Mouse (Mus musculus) limb, embryonic 14.5 days (tissue): Measurements from ENCODE around the gene 2410004P03Rik. TPM values are rescaled to one million over a fixed set of nuclear protein-coding genes. Genes with fewer than 3 reads are reported as not detected.

Source experiments
- ATAC-seq: fragments of 200-750 bp; cut with Nextera tagmentation; 2 replicates; pipeline ENCODE4 v1.8.0; 2017; ENCODE audit warnings: low read depth, moderate number of reproducible peaks, moderate TSS enrichment; ENCODE audit not compliant: low FRiP score
- DNase-seq: peaks from one replicate; pipeline ENCODE4 v3.0.0-alpha.2; 2015; ENCODE audit warnings: low spot score
- H3K27ac ChIP-seq: fragments of 300-500 bp; sonication (generic); replicated peaks from 2 replicates; pipeline ENCODE4 v1.5.1; 2014; ENCODE audit warnings: low read depth, mild to moderate bottlenecking, low read length, moderate library complexity, mixed read lengths
- H3K27me3 ChIP-seq: fragments of 300-500 bp; sonication (generic); 2 replicates; pipeline ENCODE4 v1.6.1; 2014; ENCODE audit warnings: low read length, mixed read lengths; ENCODE audit not compliant: control insufficient read depth, insufficient read depth
- H3K36me3 ChIP-seq: fragments of 300-500 bp; sonication (generic); 2 replicates; pipeline ENCODE4 v1.6.1; 2014; ENCODE audit warnings: mild to moderate bottlenecking, low read length, moderate library complexity, mixed read lengths; ENCODE audit not compliant: control insufficient read depth, insufficient read depth
- H3K4me1 ChIP-seq: fragments of 300-500 bp; sonication (generic); 2 replicates; pipeline ENCODE4 v1.6.1; 2014; ENCODE audit warnings: antibody characterized with exemption, low read length, mixed read lengths; ENCODE audit not compliant: control insufficient read depth, insufficient read depth
- H3K4me2 ChIP-seq: fragments of 300-500 bp; sonication (generic); replicated peaks from 2 replicates; pipeline ENCODE4 v1.6.1; 2014; ENCODE audit warnings: low read depth, mild to moderate bottlenecking, low read length, moderate library complexity; ENCODE audit not compliant: severe bottlenecking
- H3K4me3 ChIP-seq: fragments of 300-500 bp; sonication (generic); replicated peaks from 2 replicates; pipeline ENCODE4 v1.5.1; 2014; ENCODE audit warnings: low read length
- H3K9ac ChIP-seq: fragments of 300-500 bp; sonication (generic); 2 replicates; pipeline ENCODE4 v1.6.1; 2014; ENCODE audit warnings: mild to moderate bottlenecking, low read depth, low read length, moderate library complexity; ENCODE audit not compliant: severe bottlenecking
- H3K9me3 ChIP-seq: fragments of 300-500 bp; sonication (generic); 2 replicates; pipeline ENCODE4 v1.6.1; 2016; ENCODE audit warnings: low read length; ENCODE audit not compliant: control insufficient read depth
- POLR2A ChIP-seq: fragments of 200-500 bp; IDR thresholded peaks from 2 replicates; pipeline ENCODE4 v1.8.0; 2012; ENCODE audit warnings: inconsistent platforms, mild to moderate bottlenecking, moderate library complexity, borderline replicate concordance; ENCODE audit not compliant: insufficient read depth, insufficient read length; ENCODE audit errors: extremely low read depth
- WGBS: fragments of 180-500 bp; shearing (Covaris S2); extraction: QIAGEN DNeasy Blood & Tissue Kit; methylation state at CpG from one replicate; pipeline ENCODE4 v1.1.7; 2014; 5-methylcytosine and 5-hydroxymethylcytosine counted together
- polyA plus RNA-seq, 2 experiments: library from polyadenylated mRNA; depleted of rRNA in 1 of 2; stranded (reverse) in 1 of 2; unstranded in 1 of 2; fragments of >200 nt; fragmentation: Nextera tagmentation in 1 of 2; extraction: Ambion mirVana in 1 of 2; gene quantifications; 2 replicates each; pipeline versions ENCODE4 v1.2.1 to v1.2.3; 2012 to 2014

2410004P03Rik gene
- polyA plus RNA-seq (2012; rRNA removed) (0.21 and 0.45 TPM in 2 replicates), polyA plus RNA-seq (2014; fragmentation: Nextera tagmentation; extraction: Ambion mirVana) (0.50 and 0.80 TPM in 2 replicates)

DNA sequence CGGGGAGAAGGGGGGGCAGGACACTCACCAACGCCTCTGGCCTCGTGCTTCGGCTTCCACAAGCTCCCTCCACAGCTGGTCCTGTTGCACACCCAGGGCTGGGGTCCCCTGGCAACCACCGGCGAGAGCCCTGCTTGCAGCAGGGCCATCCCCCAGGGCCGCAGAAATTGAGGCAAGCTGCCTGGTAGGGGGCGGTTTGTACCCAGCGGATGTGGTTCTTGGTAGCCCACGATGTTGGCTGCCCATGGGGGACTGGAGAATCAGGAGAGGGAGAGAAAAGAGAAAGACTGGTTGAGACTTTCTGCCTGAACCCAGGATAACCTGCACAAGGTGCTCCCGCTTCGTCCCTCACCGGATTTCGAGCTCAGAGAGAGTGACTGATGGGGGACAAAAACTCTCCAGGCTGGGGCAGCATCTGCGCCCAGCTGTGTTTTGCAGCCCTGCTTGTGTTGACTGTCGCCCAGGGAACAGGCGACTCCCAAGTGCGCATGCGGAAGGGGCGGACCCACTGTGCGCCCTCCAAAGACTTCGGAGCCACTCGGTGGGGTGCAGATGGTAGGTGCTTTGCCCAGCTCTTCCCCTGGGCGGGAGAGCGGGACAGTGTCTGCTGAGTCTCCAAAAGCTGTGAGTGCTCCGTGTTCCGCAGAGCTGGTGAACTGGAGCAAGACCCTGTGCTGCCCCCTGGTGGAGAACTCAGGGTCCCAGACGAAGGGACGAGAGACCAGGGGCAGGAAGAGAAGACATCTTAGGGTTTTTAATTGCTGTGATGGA lies at the start of gene 2410004P03Rik:
Gene 2410004P03Rik (minus strand): TSS at position 628 of the 771 bp plus-strand sequence.
- 11% methylated on average over 29 of the region's 29 CpGs for WGBS
- Histone ChIP-seq H3K27ac (no peak within 1 kb of the TSS), H3K4me2 (peak within 1 kb of the TSS; percentile 59), H3K4me3 (peak within 1 kb of the TSS; percentile 29), H3K36me3 (no peaks in the 10 kb centered on the region), H3K9me3 (0 out of 2 replicates have a peak, but pooled peaks cover 3% of the 10 kb centered on the region), H3K4me1 (peaks cover 6% of the 10 kb centered on the region; the same call in 1 of the 2 replicates), H3K9ac (peak within 1 kb of the TSS; percentile 51), H3K27me3 (no peaks in the 10 kb centered on the region)
- DNase-seq (peak; percentile 66), ATAC-seq (peak; percentile 48; the same call in 1 of the 2 replicates)
- TF ChIP-seq POLR2A = 0 out of 2 replicates have a peak, but pooled peaks have one; percentile 9

DNA sequence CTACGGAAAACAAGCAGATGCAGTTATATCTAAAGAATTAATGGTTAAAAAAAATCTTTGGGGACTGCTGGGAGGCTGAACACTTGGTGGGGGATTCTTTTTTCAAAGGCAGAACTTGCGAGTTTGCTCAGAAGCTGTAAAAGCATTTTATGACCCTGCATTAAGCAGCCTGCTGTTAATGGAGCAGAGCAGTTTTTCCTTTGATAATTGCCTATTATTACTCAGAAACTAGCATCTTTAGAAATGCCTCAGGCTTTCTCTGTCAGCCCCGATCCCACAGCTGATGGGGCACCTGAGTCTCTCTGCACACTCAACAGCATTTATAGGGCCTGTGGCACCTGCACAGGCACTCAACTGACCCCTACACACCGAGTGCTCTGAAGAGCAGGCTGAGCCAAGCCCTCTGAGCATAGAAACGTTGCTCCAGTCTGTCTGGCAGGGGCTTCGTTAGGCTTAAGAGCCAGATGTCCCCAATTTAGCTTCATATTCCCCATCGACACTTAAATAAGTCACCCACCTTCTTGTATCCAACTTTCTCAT lies 49.7 kb upstream of the 2410004P03Rik start:
- Histone ChIP-seq H3K36me3 (no peaks in the 10 kb centered on the region), H3K4me2 (no peak overlapping the region), H3K4me1 (peaks cover 8% of the 10 kb centered on the region; the same call in 1 of the 2 replicates), H3K4me3 (no peak overlapping the region), H3K9ac (no peak overlapping the region), H3K27ac (no peak overlapping the region), H3K9me3 (no peaks in the 10 kb centered on the region), H3K27me3 (no peaks in the 10 kb centered on the region)
- WGBS = 4% methylated on average over 7 of the region's 7 CpGs
- no peak for TF ChIP-seq POLR2A
- DNase-seq (no peak), ATAC-seq (no peak)

DNA sequence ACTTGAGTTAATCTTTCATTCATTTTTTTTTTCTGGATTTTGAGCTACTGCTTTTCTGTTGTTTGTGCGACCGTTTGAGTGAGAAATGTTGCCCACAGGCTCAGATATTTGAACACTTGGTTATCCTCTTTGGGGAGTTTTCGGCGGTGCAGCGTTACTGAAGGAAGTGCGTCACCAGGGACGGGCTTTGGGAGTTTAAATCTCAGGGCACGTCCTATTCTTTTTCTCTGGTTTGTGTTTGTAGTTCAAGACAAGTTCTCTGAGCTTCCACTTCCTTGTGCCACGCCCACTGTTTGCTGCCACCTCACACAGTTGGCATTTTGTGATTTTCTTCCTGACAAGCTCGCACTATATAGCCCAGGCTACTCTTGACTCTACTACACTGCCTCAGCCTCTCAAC lies 47.0 kb upstream of the 2410004P03Rik start:
- DNase-seq = no peak
- H3K9me3 ChIP-seq = no peaks in the 10 kb centered on the region
- TF ChIP-seq POLR2A = no peak
- H3K36me3 ChIP-seq = no peaks in the 10 kb centered on the region
- H3K27ac ChIP-seq = no peak overlapping the region
- H3K27me3 ChIP-seq = no peaks in the 10 kb centered on the region
- no peak overlapping the region for H3K4me3 ChIP-seq
- 81% methylated on average over 10 of the region's 10 CpGs for WGBS
- H3K9ac ChIP-seq = no peak overlapping the region
- no peak for ATAC-seq
- H3K4me2 ChIP-seq = no peak overlapping the region
- H3K4me1 ChIP-seq = peaks cover 8% of the 10 kb centered on the region; the same call in 1 of the 2 replicates

DNA sequence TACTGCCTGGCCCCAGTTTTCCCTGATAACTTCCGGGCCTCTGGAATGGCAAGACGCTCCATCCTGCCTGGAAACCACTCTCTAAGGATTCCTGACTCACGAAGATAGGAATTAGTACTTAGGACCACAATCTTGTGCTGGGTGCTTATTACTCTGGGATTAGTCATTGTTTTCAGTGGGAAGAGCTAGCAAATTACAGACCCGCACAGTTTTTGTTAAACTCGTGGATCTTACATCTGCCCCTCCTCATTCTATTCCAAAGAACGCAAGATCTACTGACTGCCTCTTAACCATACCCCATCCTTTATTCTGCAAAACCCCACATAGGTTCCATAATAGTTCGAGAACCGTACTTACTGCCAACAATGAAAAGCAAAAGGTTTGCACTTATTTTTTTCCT lies 45.6 kb upstream of the 2410004P03Rik start:
- Histone ChIP-seq H3K27me3 (no peaks in the 10 kb centered on the region), H3K9me3 (no peaks in the 10 kb centered on the region), H3K4me2 (no peak overlapping the region), H3K4me1 (peaks cover 8% of the 10 kb centered on the region; the same call in 1 of the 2 replicates), H3K9ac (no peak overlapping the region), H3K27ac (no peak overlapping the region), H3K4me3 (no peak overlapping the region), H3K36me3 (no peaks in the 10 kb centered on the region)
- WGBS = 78% methylated on average over 8 of the region's 8 CpGs
- DNase-seq (no peak), ATAC-seq (no peak)
- TF ChIP-seq POLR2A = no peak

DNA sequence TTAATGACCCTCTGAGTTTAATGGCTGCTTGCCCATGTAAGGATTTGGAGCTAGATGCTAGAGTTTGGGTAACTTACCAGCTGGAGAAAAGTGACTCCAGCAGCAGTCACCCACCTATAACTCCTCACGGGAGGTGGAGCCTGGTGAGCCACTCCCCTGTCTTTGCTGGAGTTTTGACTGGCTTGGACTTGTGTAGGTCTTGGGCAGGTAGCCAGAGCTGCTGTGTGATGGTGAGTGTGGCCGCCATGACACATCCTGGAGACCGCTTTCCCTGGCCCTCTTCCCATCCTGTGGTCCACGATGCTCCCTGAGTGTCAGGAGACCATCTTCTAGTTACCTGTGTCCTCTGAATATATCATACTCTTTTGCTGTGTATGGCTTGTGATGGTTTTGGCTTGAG lies 44.2 kb upstream of the 2410004P03Rik start:
- TF ChIP-seq POLR2A = no peak
- ATAC-seq (no peak), DNase-seq (no peak)
- no peak overlapping the region for H3K4me2 ChIP-seq
- H3K27me3 ChIP-seq = no peaks in the 10 kb centered on the region
- no peaks in the 10 kb centered on the region for H3K9me3 ChIP-seq
- H3K9ac ChIP-seq = no peak overlapping the region
- no peak overlapping the region for H3K27ac ChIP-seq
- H3K4me1 ChIP-seq = peaks cover under 1% of the 10 kb centered on the region; the same call in 1 of the 2 replicates
- H3K36me3 ChIP-seq = no peaks in the 10 kb centered on the region
- no peak overlapping the region for H3K4me3 ChIP-seq
- 79% methylated on average over 4 of the region's 4 CpGs for WGBS
